Mouse (Mus musculus) spleen, adult 2 months (tissue): ENCODE data around the gene Dnah11.

Experiments
- CTCF ChIP-seq: fragments of 200-500 bp; IDR thresholded peaks from 2 replicates; pipeline ENCODE4 v1.5.1; 2011; ENCODE audit warnings: mild to moderate bottlenecking, inconsistent platforms; ENCODE audit not compliant: insufficient read depth, insufficient read length, insufficient replicate concordance; ENCODE audit errors: extremely low read depth
- POLR2A ChIP-seq: fragments of 200-500 bp; IDR thresholded peaks from 2 replicates; pipeline ENCODE4 v1.6.1; 2011; ENCODE audit warnings: low read depth, low read length, inconsistent platforms

DNA sequence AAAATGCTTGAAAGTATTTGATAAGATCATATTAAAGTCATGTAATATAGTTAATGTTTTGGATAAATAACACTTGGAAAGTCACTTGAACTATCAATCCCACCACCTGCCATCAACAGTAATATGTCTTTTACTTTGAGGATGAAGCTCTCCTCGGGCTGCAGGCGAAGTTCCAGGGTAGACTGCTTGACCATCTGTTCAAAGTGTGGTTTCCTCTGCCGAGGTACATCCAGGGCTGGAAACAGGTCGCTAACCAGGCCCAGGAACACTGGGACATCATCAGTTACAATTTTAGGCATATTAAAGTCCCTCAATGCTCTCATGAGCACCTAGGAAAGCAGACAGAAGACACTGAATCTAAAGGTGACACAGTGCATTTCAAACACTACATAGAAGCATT is 153.5 kb downstream of the Dnah11 start:
- TF ChIP-seq CTCF (no peak), POLR2A (no peak)
